ENCODE assay signal across 15 mouse cellular contexts in genomic region chr14:71808863-71809487, GRCm38 (mm10).
A peak's percentile ranks its signal among the peaks of the same experiment; 100 is the strongest.
DNase-seq lines count a peak whose midpoint lies in the region; ATAC-seq lines count a peak whose summit lies in the region.
"Had no signal": no experiment of that assay in that cellular context is flagged by ENCODE, and none has a peak within 500 bp of the region (broad histone marks: within the 10 kb centered on the region; RNA-seq: fewer than 3 reads in every experiment).

No protein-coding gene starts in this region.

- H3K4me2 ChIP-seq in forebrain, embryonic 14.5 days (ENCODE audit: low read length): no peak overlapping the region
- no peak overlapping the region for H3K4me2 ChIP-seq in kidney, embryonic 14.5 days (replicated peaks; ENCODE audit: low read depth, low read length)
- peak overlapping the region; percentile 30 for H3K4me2 ChIP-seq in neural tube, embryonic 13.5 days
- H3K4me2 ChIP-seq: limb, embryonic 13.5 days; midbrain, embryonic 12.5 days had no signal

- no peak overlapping the region for H3K27ac ChIP-seq in forebrain, embryonic 14.5 days (ENCODE audit: low read depth, low read length)
- no peak overlapping the region for H3K27ac ChIP-seq in forebrain, embryonic 10.5 days
- H3K27ac ChIP-seq in kidney, embryonic 14.5 days (ENCODE audit: low read depth, low read length): peak overlapping the region; percentile 30; the same call in 1 of the 2 replicates
- H3K27ac ChIP-seq in neural tube, embryonic 13.5 days (replicated peaks): peak overlapping the region; percentile 30
- H3K27ac ChIP-seq: limb, embryonic 13.5 days; midbrain, embryonic 12.5 days had no signal

- H3K36me3 ChIP-seq in forebrain, embryonic 14.5 days (ENCODE audit: control insufficient read depth, insufficient read depth, low read length): no peaks in the 10 kb centered on the region
- no peaks in the 10 kb centered on the region for H3K36me3 ChIP-seq in forebrain, embryonic 10.5 days (replicated peaks)
- H3K36me3 ChIP-seq in kidney, embryonic 14.5 days (ENCODE audit: control insufficient read depth, insufficient read depth, low read length): no peaks in the 10 kb centered on the region
- H3K36me3 ChIP-seq in neural tube, embryonic 13.5 days: no peaks in the 10 kb centered on the region
- H3K36me3 ChIP-seq: limb, embryonic 13.5 days; midbrain, embryonic 12.5 days had no signal

- H3K9me3 ChIP-seq in forebrain, embryonic 14.5 days (replicated peaks; ENCODE audit: control insufficient read depth, low read length): no peaks in the 10 kb centered on the region
- H3K9me3 ChIP-seq in forebrain, embryonic 10.5 days: no peaks in the 10 kb centered on the region
- no peaks in the 10 kb centered on the region for H3K9me3 ChIP-seq in kidney, embryonic 14.5 days (ENCODE audit: control insufficient read depth, low read length)
- H3K9me3 ChIP-seq in neural tube, embryonic 13.5 days: no peaks in the 10 kb centered on the region
- H3K9me3 ChIP-seq: limb, embryonic 13.5 days; midbrain, embryonic 12.5 days had no signal

- ATAC-seq in forebrain, embryonic 14.5 days: no peak
- ATAC-seq in kidney, embryonic 14.5 days (ENCODE audit: low FRiP score, low TSS enrichment): no peak; the same call in 1 of the 2 replicates
- no peak for ATAC-seq in neural tube, embryonic 13.5 days (ENCODE audit: low read depth)

- H3K9ac ChIP-seq in forebrain, embryonic 14.5 days (ENCODE audit: low read length): no peak overlapping the region
- no peak overlapping the region for H3K9ac ChIP-seq in kidney, embryonic 14.5 days (ENCODE audit: low read depth, low read length)
- 0 out of 2 replicates have a peak overlapping the region, but pooled peaks have one; percentile 22 for H3K9ac ChIP-seq in neural tube, embryonic 13.5 days
- H3K9ac ChIP-seq: limb, embryonic 13.5 days; midbrain, embryonic 12.5 days had no signal

- H3K4me3 ChIP-seq in forebrain, embryonic 14.5 days (ENCODE audit: low read depth, low read length): no peak overlapping the region
- no peak overlapping the region for H3K4me3 ChIP-seq in forebrain, embryonic 10.5 days
- H3K4me3 ChIP-seq in kidney, embryonic 14.5 days (ENCODE audit: low read length): no peak overlapping the region
- no peak overlapping the region for H3K4me3 ChIP-seq in neural tube, embryonic 13.5 days
- H3K4me3 ChIP-seq: limb, embryonic 13.5 days; midbrain, embryonic 12.5 days had no signal

- no peaks in the 10 kb centered on the region for H3K27me3 ChIP-seq in forebrain, embryonic 14.5 days (replicated peaks; ENCODE audit: control insufficient read depth, insufficient read depth, low read length)
- no peaks in the 10 kb centered on the region for H3K27me3 ChIP-seq in forebrain, embryonic 10.5 days (ENCODE audit: poor library complexity, severe bottlenecking)
- no peaks in the 10 kb centered on the region for H3K27me3 ChIP-seq in kidney, embryonic 14.5 days (ENCODE audit: control insufficient read depth, insufficient read depth, low read length)
- 0 out of 2 replicates have a peak, but pooled peaks cover 5% of the 10 kb centered on the region for H3K27me3 ChIP-seq in neural tube, embryonic 13.5 days
- H3K27me3 ChIP-seq: midbrain, embryonic 12.5 days had no signal

- DNase-seq in forebrain, embryonic 14.5 days (ENCODE audit: low spot score): peak; percentile 13
- no peak for DNase-seq in forebrain, embryonic 10.5 days (ENCODE audit: extremely low spot score, low spot score)
- no peak for DNase-seq in kidney, postnatal 4 days
- peak; percentile 12 for DNase-seq in embryo, embryonic 10.5 days (ENCODE audit: low spot score)
- no peak for DNase-seq in lung, adult 18-20 months
- no peak for DNase-seq in lung, postnatal 25 days (ENCODE audit: low spot score)
- DNase-seq: cerebellum, postnatal 36 days; gastrocnemius, postnatal 10 days; kidney, adult 8-10 months; lung, postnatal 14 days; right cerebral cortex, postnatal 25 days had no signal

- no peaks in the 10 kb centered on the region for H3K4me1 ChIP-seq in forebrain, embryonic 14.5 days (ENCODE audit: control insufficient read depth, insufficient read depth, low read length)
- peaks cover 6% of the 10 kb centered on the region; the same call in 1 of the 2 replicates for H3K4me1 ChIP-seq in forebrain, embryonic 10.5 days
- H3K4me1 ChIP-seq in kidney, embryonic 14.5 days (ENCODE audit: control insufficient read depth, insufficient read depth, low read length): 0 out of 2 replicates have a peak, but pooled peaks cover 5% of the 10 kb centered on the region
- H3K4me1 ChIP-seq in neural tube, embryonic 13.5 days (replicated peaks): peaks cover 13% of the 10 kb centered on the region
- H3K4me1 ChIP-seq: midbrain, embryonic 12.5 days had no signal

- WGBS in forebrain, embryonic 14.5 days: 53% methylated on average over 13 of the region's 13 CpGs
- WGBS in forebrain, embryonic 10.5 days: 72% methylated on average over 13 of the region's 13 CpGs
- WGBS in kidney, embryonic 14.5 days: 25% methylated on average over 13 of the region's 13 CpGs
- 12% methylated on average over 13 of the region's 13 CpGs for WGBS in neural tube, embryonic 13.5 days

Comparison
In these comparisons a context has a peak if more than half of its experiments do, and no peak if none do; other contexts are left out.
1. DNase-seq: peak in forebrain, embryonic 14.5 days (single experiment) and embryo, embryonic 10.5 days (single experiment); none in forebrain, embryonic 10.5 days (single experiment), kidney, postnatal 4 days (0 of 2), lung, adult 18-20 months (0 of 2) and lung, postnatal 25 days (single experiment).
2. H3K27ac ChIP-seq: peak in kidney, embryonic 14.5 days (single experiment) and neural tube, embryonic 13.5 days (single experiment); none in forebrain, embryonic 14.5 days (single experiment) and forebrain, embryonic 10.5 days (single experiment).